Mouse (Mus musculus) CD4-positive, CD25-positive, alpha-beta regulatory T cell, adult 2 months (primary cell): ENCODE results near the gene Rxrb.

Experiments used
- DNase-seq: peaks from one replicate; pipeline ENCODE4 v3.0.0-alpha.2; 2012; ENCODE audit warnings: low read depth, low spot score

Rxrb gene

DNA sequence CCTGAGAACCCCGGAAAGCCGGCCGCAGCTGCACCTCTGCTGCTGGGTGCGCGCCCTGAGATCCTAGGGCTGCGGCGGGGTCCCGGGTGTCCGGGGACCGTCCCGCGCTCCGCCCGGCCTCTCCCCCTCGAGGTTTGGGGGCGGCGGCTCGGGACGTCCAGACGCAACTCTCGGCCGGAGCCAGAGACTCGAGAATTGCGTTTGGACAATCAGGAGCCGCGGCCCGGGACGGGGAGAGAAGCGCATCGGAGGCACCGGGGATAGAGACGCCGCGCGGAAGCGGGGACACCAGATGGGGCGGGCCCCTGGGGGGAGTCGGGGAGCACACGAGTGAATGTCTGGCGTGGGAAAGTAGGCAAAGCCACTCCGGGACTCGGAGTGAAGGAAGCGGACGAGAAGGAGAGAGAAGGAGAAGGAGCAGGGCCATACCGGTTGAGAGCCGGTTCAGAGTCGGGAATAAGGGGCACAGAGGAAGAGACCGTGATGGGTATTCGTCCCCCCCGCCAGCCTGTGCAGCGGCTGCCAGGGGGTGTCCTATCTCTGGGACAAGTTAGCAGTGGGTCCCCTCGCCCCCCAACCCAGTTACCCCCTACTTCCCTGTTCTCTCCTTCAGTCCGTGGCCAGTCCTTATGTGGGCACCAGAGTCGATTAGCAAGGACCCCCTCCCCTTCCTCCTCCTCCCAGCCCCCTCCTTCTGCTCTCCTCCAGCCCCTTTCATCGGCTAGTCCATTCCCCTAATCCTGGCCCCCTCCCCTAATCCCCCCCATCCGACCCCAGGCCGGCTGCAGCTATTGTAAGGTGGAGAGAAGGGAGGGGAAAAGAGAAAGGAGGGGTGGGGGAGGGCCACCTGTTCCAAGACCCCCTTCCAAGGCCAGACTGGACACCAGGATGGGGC lies 6.5 kb upstream of the Rxrb start:
- DNase-seq = peak; percentile 58

GRCm38 (mm10) chr17:34025756-34026151 lies 5.9 kb upstream of the Rxrb start:
- DNase-seq = no peak

- DNase-seq = peak; percentile 39
Measured at GRCm38 (mm10) chr17:34026221-34026620, 5.4 kb upstream of the Rxrb start.

GRCm38 (mm10) chr17:34026917-34027655 lies 4.5 kb upstream of the Rxrb start:
- DNase-seq = peak; percentile 85

GRCm38 (mm10) chr17:34027656-34028223 lies 3.9 kb upstream of the Rxrb start, which contains the start of gene H2-Ke6:
H2-Ke6 (minus strand) TSS chr17:34028060.
- peak; percentile 96 for DNase-seq

DNA sequence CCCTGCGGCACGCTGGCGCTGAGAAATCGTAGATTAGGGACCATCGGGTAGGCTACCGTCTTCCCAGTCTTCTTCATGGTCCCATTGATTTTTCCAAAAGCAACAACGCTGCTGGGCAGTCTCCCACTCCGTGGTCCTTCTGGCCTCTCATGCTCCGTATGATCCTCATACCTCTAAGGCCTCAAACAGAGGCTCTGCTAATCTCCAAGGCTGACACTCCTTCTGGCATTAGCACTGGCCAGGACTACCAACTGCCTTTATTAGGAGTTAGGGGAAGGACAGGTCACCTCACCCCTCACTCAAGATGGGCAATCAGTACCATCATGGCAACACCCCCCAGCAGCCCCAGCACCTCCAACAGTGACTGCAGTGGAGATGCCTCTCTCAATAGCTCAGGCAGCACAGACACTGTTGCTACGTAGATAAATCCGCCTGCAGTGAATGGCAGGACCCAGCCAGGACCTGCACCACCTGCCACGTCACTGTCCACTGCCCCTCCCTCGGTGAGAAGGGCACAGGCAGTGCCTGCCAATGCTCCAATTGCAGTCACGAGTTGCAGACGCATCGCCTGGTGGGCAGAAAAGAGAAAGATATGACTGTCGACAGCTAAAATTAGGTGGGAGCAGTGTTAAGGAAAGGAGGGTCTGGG lies 3.0 kb upstream of the Rxrb start:
- DNase-seq = peak; percentile 20

DNA sequence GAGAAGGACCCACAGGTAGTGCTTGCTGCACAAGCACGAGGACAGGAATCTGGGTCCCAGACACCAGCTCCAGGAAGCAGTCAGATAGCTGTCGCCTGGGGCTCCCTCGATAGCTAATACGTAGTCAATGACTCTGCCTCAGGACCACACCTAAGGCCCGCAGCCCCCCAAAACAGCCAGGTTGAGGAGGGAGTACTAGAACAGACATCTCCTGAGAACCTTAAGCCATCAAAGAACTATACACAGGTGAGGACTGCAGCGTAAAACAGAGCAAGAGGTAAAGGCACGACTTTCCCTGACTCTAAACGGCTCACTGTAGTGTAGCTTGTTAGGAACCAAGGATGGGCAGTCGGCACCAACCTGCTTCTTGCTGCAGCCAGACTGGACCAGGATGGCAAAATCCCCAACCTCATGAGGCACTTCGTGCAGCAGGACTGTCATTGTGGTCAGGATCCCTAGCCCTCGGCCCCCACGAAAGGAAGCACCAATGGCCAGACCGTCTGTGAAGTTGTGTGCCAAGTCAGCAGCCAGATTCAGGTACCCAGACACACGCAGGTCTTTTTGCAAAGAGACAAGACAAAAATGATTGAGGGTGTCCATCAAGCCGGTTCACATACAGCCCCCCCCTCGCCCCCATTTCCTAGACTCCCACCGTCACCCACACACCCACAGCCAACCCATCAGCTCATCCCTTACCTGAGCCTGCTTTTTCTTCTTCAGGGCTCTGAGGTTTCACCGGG lies 2.3 kb upstream of the Rxrb start:
- no peak for DNase-seq

DNA sequence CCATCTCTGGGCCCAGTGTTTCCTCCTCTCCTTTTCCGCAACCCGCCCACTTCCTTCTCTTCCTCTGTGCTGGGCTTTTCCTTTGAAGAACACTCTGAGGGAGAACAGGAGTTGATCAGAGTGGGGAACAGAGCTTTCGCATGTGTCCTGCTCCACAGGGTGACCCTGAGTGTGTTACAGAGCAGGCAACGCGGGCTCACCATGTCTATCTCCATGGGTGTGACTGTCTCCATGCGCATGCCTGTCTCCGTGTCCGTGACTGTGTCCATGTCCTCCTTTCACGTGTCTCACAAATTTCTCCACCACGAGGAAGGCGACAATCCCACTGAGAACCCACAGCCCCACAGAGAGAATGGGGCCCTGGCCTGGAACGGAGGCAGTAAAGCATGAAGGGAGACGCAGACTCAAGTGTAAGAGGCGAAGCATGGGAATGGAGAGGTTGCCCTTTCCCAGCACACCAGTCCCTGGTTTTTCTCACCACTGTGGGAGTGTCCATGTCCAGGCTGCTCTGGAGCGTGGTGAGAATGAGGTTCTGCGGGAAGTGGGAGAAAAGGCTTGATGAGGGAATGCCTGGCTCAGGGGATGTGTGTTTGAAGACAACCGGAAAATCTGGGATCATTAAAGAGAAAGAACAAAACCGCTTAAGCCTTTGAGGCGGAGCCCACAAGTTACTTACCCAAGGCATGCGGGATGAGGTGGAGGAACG lies 1.6 kb upstream of the Rxrb start:
- no peak for DNase-seq

DNA sequence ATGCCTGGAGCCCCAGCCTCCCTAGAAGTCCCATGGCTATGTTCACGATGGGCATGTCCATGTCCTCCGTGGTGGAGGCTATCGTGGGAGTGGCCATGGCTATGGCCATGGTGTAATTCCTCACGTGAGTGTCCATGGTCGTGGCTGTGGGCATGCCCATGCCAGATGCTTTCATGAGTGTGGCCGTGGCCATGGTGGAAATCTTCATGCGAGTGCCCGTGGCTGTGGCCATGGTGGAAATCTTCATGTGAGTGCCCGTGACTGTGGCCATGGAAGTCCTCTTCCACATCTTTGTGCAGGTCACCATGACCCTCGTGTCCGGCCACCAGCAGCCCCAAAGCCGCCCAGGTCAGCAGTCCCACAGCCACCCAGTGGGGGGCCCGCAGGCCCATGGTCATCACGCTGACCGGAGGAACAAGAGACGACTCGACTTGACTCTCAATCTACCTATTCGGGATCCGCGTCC lies 718 bp upstream of the Rxrb start:
- DNase-seq = no peak

DNA sequence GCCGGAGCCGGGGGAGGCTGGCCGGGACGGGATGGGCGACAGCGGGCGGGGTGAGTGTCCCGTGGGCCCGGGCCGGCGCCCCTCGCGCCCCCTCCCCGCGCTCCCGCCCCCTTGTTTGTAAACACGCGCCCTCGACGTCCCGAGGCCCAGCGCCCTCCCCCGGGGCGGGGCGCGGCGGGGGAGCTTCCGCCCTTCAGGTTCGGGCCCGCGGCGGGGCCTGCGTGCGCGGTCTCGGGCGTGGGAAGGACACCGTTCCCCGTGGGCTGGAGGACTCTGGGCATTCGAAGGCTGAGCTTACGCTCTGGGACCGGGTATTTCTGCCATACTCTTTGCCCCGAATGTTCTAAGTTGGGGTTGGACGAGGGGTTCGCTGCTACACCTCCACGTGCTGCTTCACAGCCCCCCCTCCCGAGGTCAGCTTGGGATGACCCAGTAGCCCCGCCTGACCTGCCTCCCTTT lies 591 bp downstream of the Rxrb start:
- peak; percentile 85 for DNase-seq

- DNase-seq = peak; percentile 24
Measured at GRCm38 (mm10) chr17:34032806-34033205, 1.2 kb downstream of the Rxrb start.

- peak; percentile 16 for DNase-seq
Measured at GRCm38 (mm10) chr17:34033441-34033840, 1.8 kb downstream of the Rxrb start.

- peak; percentile 86 for DNase-seq
Measured at GRCm38 (mm10) chr17:34034064-34034463, 2.5 kb downstream of the Rxrb start.

DNA sequence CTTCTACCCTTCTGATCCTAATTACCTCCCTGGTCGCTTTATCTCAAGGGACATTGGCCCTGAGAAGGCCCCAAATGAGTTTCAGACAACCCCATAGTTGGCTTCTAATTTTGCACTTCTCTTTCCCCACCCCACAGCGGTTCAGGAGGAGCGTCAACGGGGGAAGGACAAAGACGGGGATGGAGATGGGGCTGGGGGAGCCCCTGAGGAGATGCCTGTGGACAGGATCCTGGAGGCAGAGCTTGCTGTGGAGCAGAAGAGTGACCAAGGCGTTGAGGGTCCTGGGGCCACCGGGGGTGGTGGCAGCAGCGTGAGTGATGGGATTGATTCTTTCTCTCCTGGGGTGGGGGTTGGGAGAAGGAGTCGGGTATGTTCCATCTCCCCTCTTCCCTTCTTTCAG lies 3.9 kb downstream of the Rxrb start:
- DNase-seq = no peak

- DNase-seq = no peak
Measured at GRCm38 (mm10) chr17:34036647-34037046, 5.0 kb downstream of the Rxrb start.

- DNase-seq = no peak
Measured at GRCm38 (mm10) chr17:34037241-34037640, 5.6 kb downstream of the Rxrb start.

GRCm38 (mm10) chr17:34038440-34038839 lies 6.8 kb downstream of the Rxrb start:
- no peak for DNase-seq

DNA sequence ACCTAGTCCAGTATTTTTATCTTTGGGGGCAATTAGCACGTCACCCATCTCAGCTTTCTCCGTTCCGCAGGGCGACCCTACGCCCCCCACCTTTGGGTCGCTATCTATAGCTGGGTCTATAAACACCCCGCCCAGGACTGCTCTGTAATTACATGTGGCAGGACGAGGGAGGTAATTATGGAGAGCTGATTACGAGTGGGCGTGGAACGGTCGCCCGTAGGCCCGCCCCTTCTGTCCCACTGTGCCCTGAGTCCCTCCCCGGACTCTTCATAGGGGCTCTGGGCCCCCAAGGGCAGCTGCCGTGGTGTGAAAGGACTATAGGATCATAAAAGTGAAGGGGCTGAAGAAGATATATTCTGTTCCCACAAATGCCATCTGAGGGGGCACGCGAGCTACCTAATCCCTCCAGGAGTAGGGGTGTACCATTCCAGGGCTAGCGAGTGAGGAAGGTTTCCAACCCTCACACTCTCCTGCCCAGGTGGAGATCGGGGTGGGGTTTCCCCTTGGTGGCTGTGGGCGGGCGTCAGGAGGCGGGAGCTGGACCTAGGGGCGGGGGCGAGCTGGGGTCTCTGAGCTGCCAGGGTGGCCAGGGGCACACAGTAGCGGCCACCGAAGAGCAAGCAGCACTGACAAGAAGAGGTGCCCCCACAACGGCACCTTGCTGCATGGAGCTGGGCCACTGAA lies 7.4 kb downstream of the Rxrb start, which contains the start of gene Col11a2:
Col11a2 (plus strand) TSS at position 560 of the 684 bp plus-strand sequence.
- DNase-seq = no peak
